Mouse (Mus musculus): Measurements from ENCODE around the gene Abcg5. TPM values are rescaled to one million over a fixed set of nuclear protein-coding genes. Genes with fewer than 3 reads are reported as not detected.

Gene Abcg5
- total and polyA plus RNA-seq, 3 experiments: not detected

- DNase-seq (ENCODE audit: extremely low read depth): no peak
- no peaks in the 10 kb centered on the region for H3K79me2 ChIP-seq (replicated peaks; ENCODE audit: control insufficient read depth, extremely low read depth, insufficient read depth, poor library complexity, severe bottlenecking)
- peak overlapping the region; percentile 96; the same call in 1 of the 2 replicates for H3K4me2 ChIP-seq (ENCODE audit: insufficient read depth, low read depth, poor library complexity, severe bottlenecking)
- no peak overlapping the region for H3K9ac ChIP-seq (ENCODE audit: insufficient read depth, low read depth)
- in situ Hi-C loops (cut with MboI; ENCODE audit: low pct_ligation_motif_present, low pct_unique_long_range_greater_than_20kb, low sequenced_read_pairs) (no loop called here), dilution Hi-C loops (cut with MboI; ENCODE audit: extremely low pct_ligation_motif_present, extremely low pct_unique_long_range_greater_than_20kb, low sequenced_read_pairs) (no loop called here)
- H3K27ac ChIP-seq (ENCODE audit: insufficient read depth, low read depth): peak overlapping the region; percentile 27; the same call in 1 of the 2 replicates
- TF ChIP-seq ELF1 (IDR thresholded peaks at IDR 0.05; ENCODE audit: low read depth, low read length) (no peak), KAT2A (IDR thresholded peaks at IDR 0.05; ENCODE audit: insufficient replicate concordance, low read length) (no peak), TCF12 (IDR thresholded peaks at IDR 0.05; ENCODE audit: low read depth, low read length) (no peak), CHD2 (IDR thresholded peaks at IDR 0.05; ENCODE audit: low read length) (no peak), POLR2AphosphoS2 (IDR thresholded peaks at IDR 0.05; ENCODE audit: low read depth, low read length) (no peak), JUN (IDR thresholded peaks at IDR 0.05; ENCODE audit: insufficient read depth, low read depth, low read length) (no peak), SMC3 (IDR thresholded peaks at IDR 0.05; ENCODE audit: low read depth, low read length) (no peak)
- H3K4me3 ChIP-seq (replicated peaks in 1 of 3; ENCODE audit: low read depth in 2 of 3, low read length in 2 of 3, poor library complexity in 1 of 3): no peak overlapping the region
- H3K27me3 ChIP-seq (replicated peaks): no peaks in the 10 kb centered on the region
- H3K36me3 ChIP-seq (replicated peaks in 1 of 2; ENCODE audit: control insufficient read depth in 1 of 2, insufficient read depth in 1 of 2, low read length in 1 of 2): peaks cover 16 to 70% of the 10 kb centered on the region in 2 experiments
- H3K4me1 ChIP-seq (ENCODE audit: control insufficient read depth in 1 of 2, insufficient read depth in 2 of 2): peaks cover 11 to 47% of the 10 kb centered on the region in 2 experiments
- no peaks in the 10 kb centered on the region for H3K9me3 ChIP-seq (replicated peaks; ENCODE audit: low read length)
These were observed 32.1 kb upstream of the Abcg5 start for GRCm38 (mm10) chr17:84714930-84715329.

GRCm38 (mm10) chr17:84713563-84714164, 30.9 kb upstream of the Abcg5 start:
- TF ChIP-seq JUN (IDR thresholded peaks at IDR 0.05; ENCODE audit: insufficient read depth, low read depth, low read length): no peak
- TF ChIP-seq ELF1 (IDR thresholded peaks at IDR 0.05; ENCODE audit: low read depth, low read length): no peak
- no peak for TF ChIP-seq JUND (conservative IDR thresholded peaks at IDR 0.05; ENCODE audit: low read depth, low read length)
- no peak for TF ChIP-seq EP300 (IDR thresholded peaks at IDR 0.05; ENCODE audit: low read length)
- no peak for TF ChIP-seq PAX5 (IDR thresholded peaks at IDR 0.05; ENCODE audit: low read length)
- TF ChIP-seq ZKSCAN1 (IDR thresholded peaks at IDR 0.05; ENCODE audit: borderline replicate concordance, low read depth, low read length): no peak
- no peak for TF ChIP-seq BHLHE40 (IDR thresholded peaks at IDR 0.05; ENCODE audit: low read depth, low read length)
- TF ChIP-seq USF1 (IDR thresholded peaks at IDR 0.05; ENCODE audit: low read depth, low read length): no peak
- no peak for TF ChIP-seq TBP (conservative IDR thresholded peaks at IDR 0.05; ENCODE audit: low read depth, low read length)
- TF ChIP-seq MAX (IDR thresholded peaks at IDR 0.05; ENCODE audit: low read length): no peak
- TF ChIP-seq CHD2 (IDR thresholded peaks at IDR 0.05; ENCODE audit: low read length): no peak
- TF ChIP-seq E2F4 (IDR thresholded peaks at IDR 0.05; ENCODE audit: insufficient replicate concordance, low read depth, low read length): no peak
- TF ChIP-seq TCF12 (IDR thresholded peaks at IDR 0.05; ENCODE audit: low read depth, low read length): no peak
- TF ChIP-seq CHD1 (IDR thresholded peaks at IDR 0.05; ENCODE audit: low read depth, low read length): no peak
- no peak for TF ChIP-seq MAZ (IDR thresholded peaks at IDR 0.05; ENCODE audit: low read depth, low read length)
- TF ChIP-seq NRF1 (IDR thresholded peaks at IDR 0.05; ENCODE audit: low read depth, low read length): no peak
- TF ChIP-seq CTCF (conservative IDR thresholded peaks at IDR 0.05 in 1 of 2, IDR thresholded peaks at IDR 0.05 in 1 of 2; ENCODE audit: low read depth in 2 of 2, low read length in 2 of 2): no peak
- TF ChIP-seq POLR2AphosphoS2 (IDR thresholded peaks at IDR 0.05; ENCODE audit: low read depth, low read length): no peak
- no peak for TF ChIP-seq RAD21 (IDR thresholded peaks at IDR 0.05; ENCODE audit: low read depth, low read length)
- TF ChIP-seq ZC3H11A (IDR thresholded peaks at IDR 0.05; ENCODE audit: low read depth, low read length): no peak
- dilution Hi-C loops (cut with MboI; ENCODE audit: extremely low pct_ligation_motif_present, extremely low pct_unique_long_range_greater_than_20kb, low sequenced_read_pairs) (no loop called here), in situ Hi-C loops (cut with MboI; ENCODE audit: low pct_ligation_motif_present, low pct_unique_long_range_greater_than_20kb, low sequenced_read_pairs) (no loop called here)
- no peak overlapping the region for H3K4me2 ChIP-seq (ENCODE audit: insufficient read depth, low read depth, poor library complexity, severe bottlenecking)
- H3K79me2 ChIP-seq (replicated peaks; ENCODE audit: control insufficient read depth, extremely low read depth, insufficient read depth, poor library complexity, severe bottlenecking): no peaks in the 10 kb centered on the region
- peaks cover 11 to 35% of the 10 kb centered on the region in 2 experiments for H3K4me1 ChIP-seq (ENCODE audit: control insufficient read depth in 1 of 2, insufficient read depth in 2 of 2)
- no peak overlapping the region for H3K27ac ChIP-seq (ENCODE audit: insufficient read depth, low read depth)
- no peak overlapping the region for H3K4me3 ChIP-seq (replicated peaks in 1 of 3; ENCODE audit: low read depth in 2 of 3, low read length in 2 of 3, poor library complexity in 1 of 3)
- DNase-seq (ENCODE audit: extremely low read depth): no peak
- H3K27me3 ChIP-seq (replicated peaks): no peaks in the 10 kb centered on the region
- peaks cover 23 to 72% of the 10 kb centered on the region in 2 experiments for H3K36me3 ChIP-seq (replicated peaks in 1 of 2; ENCODE audit: control insufficient read depth in 1 of 2, insufficient read depth in 1 of 2, low read length in 1 of 2)
- no peaks in the 10 kb centered on the region for H3K9me3 ChIP-seq (replicated peaks; ENCODE audit: low read length)
- H3K9ac ChIP-seq (ENCODE audit: insufficient read depth, low read depth): no peak overlapping the region
